Mouse (Mus musculus) retina, embryonic 14.5 days (tissue): Measurements from ENCODE around the gene Spin4.
A peak's percentile ranks its signal among the peaks of the same experiment; 100 is the strongest.

Experiments
- DNase-seq: peaks from one replicate; pipeline ENCODE4 v3.0.0-alpha.2; 2015; ENCODE audit warnings: low spot score

The Spin4 gene

DNA sequence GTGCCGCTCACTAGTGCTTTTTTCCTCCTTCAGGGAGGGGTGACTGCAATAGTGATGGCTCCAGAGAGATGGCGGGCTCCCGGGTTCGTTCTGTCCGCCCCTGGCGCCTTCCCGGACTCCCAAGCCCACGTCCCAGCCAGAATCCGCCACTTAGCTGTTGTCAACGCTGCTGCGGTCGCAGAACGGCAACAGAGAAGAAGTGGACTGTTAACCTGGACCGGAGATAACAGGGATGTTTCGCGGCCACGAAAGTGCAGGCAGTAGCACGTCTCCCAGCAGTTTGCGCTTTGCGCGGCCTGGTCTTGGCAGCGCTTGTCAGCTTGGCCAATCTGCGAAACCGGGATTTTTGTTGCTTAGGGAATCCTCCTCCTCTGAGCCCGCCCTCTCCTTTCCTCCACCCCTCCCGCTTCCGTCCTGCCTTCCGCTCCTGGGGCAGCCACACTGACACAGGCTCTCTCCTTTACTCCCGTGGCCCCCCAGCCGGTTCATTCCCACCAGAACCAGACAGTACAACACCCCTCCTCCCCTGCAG is at the start of gene Spin4:
Gene Spin4 (minus strand): TSS at position 322 of the 532 bp plus-strand sequence.
- peak; percentile 75 for DNase-seq

- no peak for DNase-seq
Observed at GRCm38 (mm10) chrX:95027907-95028306, 1.4 kb upstream of the Spin4 start.

DNA sequence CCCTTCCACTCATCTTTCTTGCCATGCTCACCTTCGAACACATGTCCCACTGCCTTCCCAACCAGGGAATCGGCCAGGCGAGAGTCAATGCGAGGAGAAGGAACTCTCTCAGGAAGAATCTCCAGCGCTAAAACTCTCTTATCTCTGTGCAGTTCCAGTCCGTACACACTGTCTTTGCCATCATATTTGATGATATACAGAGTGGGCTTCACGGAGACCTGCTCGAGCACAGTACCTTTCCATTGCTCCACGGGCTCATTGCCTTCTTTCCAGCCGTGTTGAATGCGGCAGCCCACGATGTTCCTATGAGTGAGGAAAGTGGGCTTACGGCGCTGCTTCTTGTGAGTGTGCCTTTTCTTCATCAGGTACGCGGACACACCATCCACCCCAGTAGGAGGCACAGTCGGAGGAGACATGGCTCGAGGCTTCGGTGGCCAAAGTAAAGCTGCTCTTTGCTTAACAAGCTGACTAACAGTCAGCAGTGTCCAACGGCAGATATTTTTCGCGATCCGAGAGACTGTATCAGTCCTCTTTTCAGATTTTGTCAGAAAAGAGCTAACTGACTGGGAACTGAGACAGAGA is 612 bp downstream of the Spin4 start:
- no peak for DNase-seq

DNA sequence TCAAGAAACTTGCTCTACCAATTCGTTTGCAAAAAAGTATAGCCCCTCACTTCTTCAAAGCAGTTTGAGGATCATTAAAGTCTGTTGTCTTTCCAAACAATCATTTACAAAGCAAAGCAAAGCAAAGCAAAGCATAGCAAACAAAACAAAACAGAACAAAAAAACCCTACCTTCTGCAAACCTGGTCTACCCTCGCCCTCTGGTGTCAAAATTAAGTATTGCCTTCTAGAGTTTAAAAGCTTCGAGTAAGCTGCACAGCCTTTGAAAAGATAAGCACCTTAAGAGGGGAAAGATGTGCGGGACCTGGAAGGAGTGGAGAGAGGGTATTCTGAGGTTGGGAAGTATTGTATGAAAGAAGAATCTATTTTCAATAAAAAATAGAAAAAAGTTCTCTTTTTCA is 14.4 kb downstream of the Spin4 start:
- DNase-seq, result peak; percentile 74

- DNase-seq, result no peak
Observed at GRCm38 (mm10) chrX:94998845-94999244, 27.6 kb downstream of the Spin4 start.

DNA sequence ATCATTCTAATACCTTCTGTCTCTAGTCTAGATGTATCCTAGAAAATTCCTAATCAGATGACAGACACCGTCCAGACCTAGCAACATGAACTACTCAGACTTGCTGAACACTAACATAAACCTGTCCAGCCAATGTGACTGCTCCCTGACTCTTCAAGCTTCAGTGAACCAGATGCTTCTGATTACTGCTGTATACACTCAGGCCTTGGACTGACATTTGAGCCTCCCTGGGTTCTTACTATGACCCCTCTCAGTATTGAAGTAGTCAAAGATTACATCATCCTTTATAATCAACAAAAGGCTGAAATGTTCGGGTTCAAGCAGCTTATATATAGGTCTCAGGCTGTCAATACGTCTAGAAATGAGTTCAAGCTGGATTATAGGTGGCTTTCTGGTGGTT is 32.4 kb downstream of the Spin4 start:
- no peak for DNase-seq

- DNase-seq, result peak; percentile 19
Observed at GRCm38 (mm10) chrX:94990903-94991302, 35.6 kb downstream of the Spin4 start.

- peak; percentile 51 for DNase-seq
Observed at GRCm38 (mm10) chrX:94990080-94990825, 36.2 kb downstream of the Spin4 start.
